Mouse (Mus musculus): ENCODE results near the gene Prss44. TPM values are rescaled to one million over a fixed set of nuclear protein-coding genes. Genes with fewer than 3 reads are reported as not detected.

Prss44 gene
- total and polyA plus RNA-seq, 2 experiments from 2014 or later: 0.10 TPM; not detected in 1

DNA sequence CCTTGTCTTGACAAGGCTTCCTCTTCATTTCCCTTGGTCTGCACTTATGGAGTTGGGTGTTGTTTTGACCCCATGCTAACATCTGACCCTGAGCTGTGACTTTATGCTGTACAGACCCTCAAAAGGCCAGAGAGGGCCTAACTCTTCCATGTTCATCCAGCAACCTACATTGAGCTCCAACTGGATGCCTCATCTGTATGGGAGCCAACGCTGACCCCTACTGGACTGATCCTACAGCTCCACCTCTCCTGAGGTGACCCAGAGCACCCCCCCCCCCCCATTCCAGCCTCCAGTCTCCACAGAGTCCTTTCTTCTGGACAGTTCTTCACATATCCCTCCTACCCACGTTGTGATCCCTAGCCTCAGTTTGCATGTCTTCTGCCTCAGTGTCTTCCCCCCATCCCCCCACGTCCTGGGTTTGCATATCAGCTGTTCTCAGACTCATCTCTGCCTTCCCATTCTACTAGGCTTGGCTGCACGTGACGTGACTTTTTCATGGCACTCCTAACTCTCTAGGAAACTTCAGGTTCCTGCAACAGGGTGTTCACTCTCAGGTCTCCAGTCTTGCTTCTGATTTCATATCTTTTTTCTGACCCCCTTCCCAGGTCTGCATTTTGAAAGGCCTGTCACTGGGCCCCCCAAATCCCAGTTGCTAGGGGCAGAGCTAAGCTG lies 34.4 kb upstream of the Prss44 start:
- ATAC-seq: no peak
- no peaks in the 10 kb centered on the region for H3K9me3 ChIP-seq (ENCODE audit: low read length)
- DNase-seq (ENCODE audit: low spot score): peak; percentile 41
- H3K4me1 ChIP-seq (ENCODE audit: insufficient read depth, low read length): 0 out of 2 replicates have a peak, but pooled peaks cover 7% of the 10 kb centered on the region
- 62% methylated on average over 5 of the region's 5 CpGs for WGBS
- H3K4me2 ChIP-seq (ENCODE audit: low read depth, low read length): no peak overlapping the region
- H3K36me3 ChIP-seq (ENCODE audit: insufficient read depth, low read length): no peaks in the 10 kb centered on the region
- H3K4me3 ChIP-seq (ENCODE audit: low read length): no peak overlapping the region
- TF ChIP-seq CTCF (IDR thresholded peaks at IDR 0.05; ENCODE audit: low read depth): peak; percentile 49
- H3K27ac ChIP-seq: no peak overlapping the region
- H3K9ac ChIP-seq (replicated peaks; ENCODE audit: low read length): no peak overlapping the region
- H3K27me3 ChIP-seq (ENCODE audit: insufficient read depth, low read length): no peaks in the 10 kb centered on the region

GRCm38 (mm10) chr9:110781256-110781721 lies 32.5 kb upstream of the Prss44 start:
- Histone ChIP-seq H3K4me3 (ENCODE audit: low read length) (peak overlapping the region; percentile 50), H3K27me3 (ENCODE audit: insufficient read depth, low read length) (no peaks in the 10 kb centered on the region), H3K9ac (replicated peaks; ENCODE audit: low read length) (peak overlapping the region; percentile 71), H3K4me1 (ENCODE audit: insufficient read depth, low read length) (0 out of 2 replicates have a peak, but pooled peaks cover 7% of the 10 kb centered on the region), H3K4me2 (ENCODE audit: low read depth, low read length) (peak overlapping the region; percentile 69), H3K9me3 (ENCODE audit: low read length) (no peaks in the 10 kb centered on the region), H3K27ac (peak overlapping the region; percentile 90), H3K36me3 (ENCODE audit: insufficient read depth, low read length) (no peaks in the 10 kb centered on the region)
- peak; percentile 97 for ATAC-seq
- WGBS: under 1% methylated on average over 43 of the region's 43 CpGs
- DNase-seq (ENCODE audit: low spot score): peak; percentile 96
- TF ChIP-seq CTCF (IDR thresholded peaks at IDR 0.05; ENCODE audit: low read depth): peak; percentile 75

GRCm38 (mm10) chr9:110781731-110782130 lies 32.1 kb upstream of the Prss44 start:
- ATAC-seq (peak; percentile 79), DNase-seq (ENCODE audit: low spot score) (peak; percentile 90)
- Histone ChIP-seq H3K4me3 (ENCODE audit: low read length) (peak overlapping the region; percentile 50), H3K9ac (replicated peaks; ENCODE audit: low read length) (peak overlapping the region; percentile 71), H3K27me3 (ENCODE audit: insufficient read depth, low read length) (no peaks in the 10 kb centered on the region), H3K4me1 (ENCODE audit: insufficient read depth, low read length) (0 out of 2 replicates have a peak, but pooled peaks cover 7% of the 10 kb centered on the region), H3K4me2 (ENCODE audit: low read depth, low read length) (peak overlapping the region; percentile 69), H3K36me3 (ENCODE audit: insufficient read depth, low read length) (no peaks in the 10 kb centered on the region), H3K27ac (peak overlapping the region; percentile 90), H3K9me3 (ENCODE audit: low read length) (no peaks in the 10 kb centered on the region)
- WGBS: 1% methylated on average over 23 of the region's 23 CpGs
- no peak for TF ChIP-seq CTCF (IDR thresholded peaks at IDR 0.05; ENCODE audit: low read depth)

- H3K9me3 ChIP-seq (ENCODE audit: low read length): no peaks in the 10 kb centered on the region
- 0 out of 2 replicates have a peak, but pooled peaks cover 7% of the 10 kb centered on the region for H3K4me1 ChIP-seq (ENCODE audit: insufficient read depth, low read length)
- DNase-seq (ENCODE audit: low spot score): no peak
- no peak for TF ChIP-seq CTCF (IDR thresholded peaks at IDR 0.05; ENCODE audit: low read depth)
- no peaks in the 10 kb centered on the region for H3K36me3 ChIP-seq (ENCODE audit: insufficient read depth, low read length)
- ATAC-seq: no peak
- no peaks in the 10 kb centered on the region for H3K27me3 ChIP-seq (ENCODE audit: insufficient read depth, low read length)
- WGBS: 51% methylated on average over 1 of the region's 1 CpGs
- no peak overlapping the region for H3K27ac ChIP-seq
- no peak overlapping the region for H3K4me2 ChIP-seq (ENCODE audit: low read depth, low read length)
- no peak overlapping the region for H3K4me3 ChIP-seq (ENCODE audit: low read length)
- no peak overlapping the region for H3K9ac ChIP-seq (replicated peaks; ENCODE audit: low read length)
These were observed 30.2 kb upstream of the Prss44 start for GRCm38 (mm10) chr9:110783611-110784010.

- 91% methylated on average over 3 of the region's 3 CpGs for WGBS
- no peak overlapping the region for H3K4me3 ChIP-seq (ENCODE audit: low read length)
- ATAC-seq: no peak
These were observed 25.6 kb upstream of the Prss44 start for GRCm38 (mm10) chr9:110788169-110788568.

GRCm38 (mm10) chr9:110790462-110790861 lies 23.3 kb upstream of the Prss44 start:
- ATAC-seq: no peak
- WGBS: 73% methylated on average over 4 of the region's 4 CpGs
- DNase-seq (ENCODE audit: low spot score): no peak

More at GRCm38 (mm10) chr9:110788169-110788568, 25.6 kb upstream of the Prss44 start:
- Histone ChIP-seq H3K27me3 (ENCODE audit: insufficient read depth, low read length) (no peaks in the 10 kb centered on the region), H3K27ac (no peak overlapping the region), H3K36me3 (ENCODE audit: insufficient read depth, low read length) (no peaks in the 10 kb centered on the region), H3K9me3 (ENCODE audit: low read length) (no peaks in the 10 kb centered on the region), H3K9ac (replicated peaks; ENCODE audit: low read length) (no peak overlapping the region), H3K4me1 (ENCODE audit: insufficient read depth, low read length) (no peaks in the 10 kb centered on the region), H3K4me2 (ENCODE audit: low read depth, low read length) (no peak overlapping the region)
- 0 out of 2 replicates have a peak, but pooled peaks have one; percentile 2 for TF ChIP-seq CTCF (IDR thresholded peaks at IDR 0.05; ENCODE audit: low read depth)
- no peak for DNase-seq (ENCODE audit: low spot score)

GRCm38 (mm10) chr9:110797013-110797412 lies 16.8 kb upstream of the Prss44 start:
- H3K9ac ChIP-seq (replicated peaks; ENCODE audit: low read length): no peak overlapping the region
- no peaks in the 10 kb centered on the region for H3K27me3 ChIP-seq (ENCODE audit: insufficient read depth, low read length)
- no peak overlapping the region for H3K4me3 ChIP-seq (ENCODE audit: low read length)
- 88% methylated on average over 10 of the region's 10 CpGs for WGBS
- no peaks in the 10 kb centered on the region for H3K4me1 ChIP-seq (ENCODE audit: insufficient read depth, low read length)
- H3K27ac ChIP-seq: no peak overlapping the region
- DNase-seq (ENCODE audit: low spot score) (no peak), ATAC-seq (no peak)
- no peaks in the 10 kb centered on the region for H3K36me3 ChIP-seq (ENCODE audit: insufficient read depth, low read length)
- no peak for TF ChIP-seq CTCF (IDR thresholded peaks at IDR 0.05; ENCODE audit: low read depth)
- no peaks in the 10 kb centered on the region for H3K9me3 ChIP-seq (ENCODE audit: low read length)
- no peak overlapping the region for H3K4me2 ChIP-seq (ENCODE audit: low read depth, low read length)

More at GRCm38 (mm10) chr9:110790462-110790861, 23.3 kb upstream of the Prss44 start:
- no peak for TF ChIP-seq CTCF (IDR thresholded peaks at IDR 0.05; ENCODE audit: low read depth)
- H3K4me3 ChIP-seq (ENCODE audit: low read length): no peak overlapping the region
- H3K4me1 ChIP-seq (ENCODE audit: insufficient read depth, low read length): no peaks in the 10 kb centered on the region
- H3K9ac ChIP-seq (replicated peaks; ENCODE audit: low read length): no peak overlapping the region
- no peaks in the 10 kb centered on the region for H3K9me3 ChIP-seq (ENCODE audit: low read length)
- H3K27me3 ChIP-seq (ENCODE audit: insufficient read depth, low read length): no peaks in the 10 kb centered on the region
- no peaks in the 10 kb centered on the region for H3K36me3 ChIP-seq (ENCODE audit: insufficient read depth, low read length)
- H3K27ac ChIP-seq: no peak overlapping the region
- no peak overlapping the region for H3K4me2 ChIP-seq (ENCODE audit: low read depth, low read length)

Measured in hindbrain, postnatal 0 days (tissue).